Mouse (Mus musculus) C2C12 (cell line): Measurements from ENCODE around the gene Sycn. TPM values are rescaled to one million over a fixed set of nuclear protein-coding genes. Genes with fewer than 3 reads are reported as not detected.

ENCODE experiments used
- H3K27me3 ChIP-seq: one replicate; pipeline ENCODE4 v1.6.1; 2011; ENCODE audit not compliant: control insufficient read depth, insufficient read depth, insufficient read length
- H3K36me3 ChIP-seq: one replicate; pipeline ENCODE4 v1.6.1; 2011; ENCODE audit not compliant: control insufficient read depth, insufficient read depth
- H3K4me3 ChIP-seq: one replicate; pipeline ENCODE4 v1.5.1; 2011; ENCODE audit warnings: mild to moderate bottlenecking, control low read depth; ENCODE audit not compliant: poor library complexity, insufficient read depth, severe bottlenecking
- H3K79me2 ChIP-seq: one replicate; pipeline ENCODE4 v1.6.1; 2011; ENCODE audit not compliant: control insufficient read depth, insufficient read depth
- H3K79me3 ChIP-seq: one replicate; pipeline ENCODE4 v1.6.1; 2011; ENCODE audit warnings: low read depth, control low read depth
- H3ac ChIP-seq: one replicate; pipeline ENCODE3; 2011; ENCODE audit warnings: low read depth; ENCODE audit not compliant: control insufficient read depth, insufficient read length
- CEBPB ChIP-seq: IDR thresholded peaks from one replicate; pipeline ENCODE4 v1.6.1; 2011; ENCODE audit warnings: low read depth, mild to moderate bottlenecking, control low read depth, moderate library complexity
- CTCF ChIP-seq: IDR thresholded peaks from one replicate; pipeline ENCODE4 v1.5.1; 2011; ENCODE audit not compliant: control insufficient read depth, insufficient read depth, insufficient read length
- FOSL1 ChIP-seq: IDR thresholded peaks from one replicate; pipeline ENCODE4 v1.8.0; 2011; ENCODE audit warnings: mild to moderate bottlenecking, low read length; ENCODE audit not compliant: poor library complexity, insufficient read depth, severe bottlenecking
- MAX ChIP-seq: IDR thresholded peaks from one replicate; pipeline ENCODE4 v1.6.1; 2011; ENCODE audit warnings: mild to moderate bottlenecking, control low read depth
- MYOD1 ChIP-seq: IDR thresholded peaks from one replicate; pipeline ENCODE4 v1.6.1; 2011; ENCODE audit warnings: low read depth; ENCODE audit not compliant: control insufficient read depth, insufficient read length
- MYOG ChIP-seq: IDR thresholded peaks from one replicate; pipeline ENCODE4 v1.6.1; 2011; ENCODE audit not compliant: control insufficient read depth, insufficient read length; ENCODE audit errors: extremely low read depth
- USF1 ChIP-seq: IDR thresholded peaks from one replicate; pipeline ENCODE4 v1.6.1; 2011; ENCODE audit warnings: low read depth, mild to moderate bottlenecking, control low read depth, moderate library complexity
- polyA plus RNA-seq: library from polyadenylated mRNA; unstranded; fragments of >200 nt; fragmentation: generic; extraction: Trizol; gene quantifications from one replicate; pipeline ENCODE4 v1.2.1, GENCODE M21; 2012; ENCODE audit warnings: missing spikeins

Gene Sycn
- polyA plus RNA-seq, 1 experiment: not detected

- no peaks in the 10 kb centered on the region for H3K36me3 ChIP-seq
- H3K79me3 ChIP-seq: peaks cover 23% of the 10 kb centered on the region
- H3K4me3 ChIP-seq: no peak overlapping the region
- TF ChIP-seq MYOG (no peak), USF1 (no peak), MAX (no peak), MYOD1 (no peak), FOSL1 (no peak), CTCF (no peak)
- no peaks in the 10 kb centered on the region for H3K27me3 ChIP-seq
- peaks cover 88% of the 10 kb centered on the region for H3K79me2 ChIP-seq
- no peak overlapping the region for H3ac ChIP-seq
Measured at GRCm38 (mm10) chr7:28577826-28578542, 37.3 kb downstream of the Sycn start.

- H3K27me3 ChIP-seq: no peaks in the 10 kb centered on the region
- H3K79me2 ChIP-seq: peaks cover 94% of the 10 kb centered on the region
- H3K4me3 ChIP-seq: no peak overlapping the region
- no peak for TF ChIP-seq MYOD1
- no peak for TF ChIP-seq FOSL1
- TF ChIP-seq MYOG: no peak
- no peak for TF ChIP-seq MAX
- TF ChIP-seq CEBPB: no peak
- no peak for TF ChIP-seq CTCF
- no peak for TF ChIP-seq USF1
- H3K79me3 ChIP-seq: peaks cover 23% of the 10 kb centered on the region
- H3ac ChIP-seq: no peak overlapping the region
- H3K36me3 ChIP-seq: no peaks in the 10 kb centered on the region
Measured at GRCm38 (mm10) chr7:28578543-28579053, 37.9 kb downstream of the Sycn start.

DNA sequence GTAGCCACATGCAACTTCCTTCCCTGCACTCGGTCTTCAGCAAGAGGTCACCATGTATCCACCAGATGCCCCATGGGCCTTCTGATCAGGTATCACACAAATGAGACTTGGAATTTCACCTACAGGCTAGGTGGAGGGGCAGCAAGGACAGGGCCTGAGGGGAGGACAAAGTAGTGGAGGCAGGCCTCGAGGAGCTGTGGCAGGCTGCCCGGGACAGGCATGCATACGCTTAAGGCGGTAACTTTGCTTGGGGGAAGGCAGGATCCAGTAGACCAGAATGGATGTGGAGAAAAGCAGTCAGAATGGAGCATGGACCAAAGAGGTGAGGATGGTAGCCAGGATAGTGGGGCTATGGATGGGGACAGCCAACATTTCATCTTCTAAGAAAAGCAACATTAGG lies 39.1 kb downstream of the Sycn start:
- no peak overlapping the region for H3K4me3 ChIP-seq
- H3K79me2 ChIP-seq: peaks cover 94% of the 10 kb centered on the region
- peaks cover 25% of the 10 kb centered on the region for H3K79me3 ChIP-seq
- H3ac ChIP-seq: no peak overlapping the region
- TF ChIP-seq USF1: no peak
- TF ChIP-seq CTCF: no peak
- no peak for TF ChIP-seq FOSL1
- TF ChIP-seq MYOG: no peak
- TF ChIP-seq CEBPB: no peak
- no peak for TF ChIP-seq MAX
- no peak for TF ChIP-seq MYOD1
- no peaks in the 10 kb centered on the region for H3K36me3 ChIP-seq
- no peaks in the 10 kb centered on the region for H3K27me3 ChIP-seq

DNA sequence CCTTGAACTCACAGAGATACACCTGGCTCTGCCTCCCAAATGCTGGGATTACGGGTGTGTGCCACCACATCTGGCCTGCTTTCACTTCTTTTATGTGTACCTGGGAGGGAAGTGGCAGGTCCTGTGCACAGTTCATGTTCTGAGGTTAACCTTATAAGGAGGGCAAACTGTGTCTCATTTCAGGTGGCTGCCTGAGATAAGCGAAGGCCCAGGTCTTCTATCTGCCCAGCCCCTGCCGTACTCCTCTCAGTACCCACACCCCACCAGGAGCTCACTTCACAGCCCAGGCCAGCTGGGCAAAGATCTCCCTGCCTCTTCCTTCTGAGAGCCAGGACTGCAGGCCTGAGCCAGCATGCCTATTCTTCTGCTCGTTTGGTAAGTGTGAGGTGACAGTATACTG lies 41.0 kb downstream of the Sycn start:
- Histone ChIP-seq H3K27me3 (no peaks in the 10 kb centered on the region), H3ac (no peak overlapping the region), H3K79me2 (peaks cover 94% of the 10 kb centered on the region), H3K4me3 (no peak overlapping the region), H3K36me3 (no peaks in the 10 kb centered on the region), H3K79me3 (peaks cover 24% of the 10 kb centered on the region)
- TF ChIP-seq MYOD1 (no peak), USF1 (no peak), FOSL1 (no peak), MAX (no peak), MYOG (no peak), CEBPB (no peak), CTCF (no peak)

DNA sequence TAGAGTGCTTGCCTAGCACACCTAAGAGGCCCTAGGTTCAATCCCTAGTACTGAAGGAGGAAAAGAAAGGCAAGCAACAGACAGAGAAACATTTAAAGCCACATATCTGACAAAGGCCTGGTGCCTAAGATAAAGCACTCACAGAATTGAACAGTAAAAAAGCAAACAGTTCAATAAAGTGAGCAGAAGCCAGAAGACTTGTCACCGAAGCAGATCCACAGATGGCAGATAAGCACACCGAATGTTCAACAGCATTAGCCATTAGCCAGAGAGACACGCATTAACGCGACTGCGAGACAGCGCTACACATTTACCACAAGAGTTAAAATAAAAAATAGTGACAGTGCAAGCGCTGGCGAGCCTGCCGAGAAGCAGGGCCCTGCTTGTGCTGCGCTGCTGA lies 42.2 kb downstream of the Sycn start:
- TF ChIP-seq MAX (no peak), FOSL1 (no peak), USF1 (no peak), MYOD1 (no peak), CEBPB (no peak), CTCF (no peak), MYOG (no peak)
- Histone ChIP-seq H3ac (no peak overlapping the region), H3K79me3 (peaks cover 22% of the 10 kb centered on the region), H3K4me3 (no peak overlapping the region), H3K27me3 (no peaks in the 10 kb centered on the region), H3K79me2 (peaks cover 94% of the 10 kb centered on the region), H3K36me3 (no peaks in the 10 kb centered on the region)
